Mouse (Mus musculus): ENCODE measurements around the gene Myh11. TPM values are rescaled to one million over a fixed set of nuclear protein-coding genes. Genes with fewer than 3 reads are reported as not detected.
"Not testable (repeated sequence)": the region's sequence is repeated elsewhere in the genome, so short reads cannot be mapped to it uniquely, and the experiment has no call there.

Myh11 gene
- polyA plus RNA-seq, 1 experiment from 2014 or later = 0.43 TPM

DNA sequence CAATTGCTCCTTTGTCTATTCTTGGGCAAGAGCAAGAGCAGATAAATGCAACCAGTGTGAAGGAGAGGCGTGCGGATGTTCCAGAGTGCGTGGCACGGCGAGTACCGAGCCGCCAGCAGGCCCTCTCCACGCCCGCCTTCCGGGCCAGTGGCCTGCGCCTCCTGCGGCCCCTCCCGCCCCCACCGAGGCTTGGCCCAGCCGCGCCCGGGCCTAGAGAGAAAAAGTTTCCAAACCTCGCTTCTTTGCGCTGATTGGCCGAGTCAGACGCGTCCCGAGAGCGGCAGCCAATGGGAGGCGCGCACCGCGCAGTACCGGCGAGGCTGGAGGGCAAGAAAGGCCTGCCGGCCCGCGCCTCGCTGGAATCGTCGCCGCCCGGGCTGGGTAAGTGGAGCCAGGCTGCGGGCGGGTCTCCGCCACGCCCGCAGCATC is 128.2 kb downstream of the Myh11 start, which contains the start of the genes Nde1 and Marf1:
Nde1 (plus strand) TSS at position 288 of the 429 bp plus-strand sequence.
Marf1 (minus strand) TSS at position 364 of the 429 bp plus-strand sequence.
- peak within 1 kb of the TSS; percentile 73 for H3K9ac ChIP-seq (replicated peaks; ENCODE audit: low read depth, low read length)
- peak within 1 kb of the TSS; percentile 91 for H3K4me2 ChIP-seq (ENCODE audit: low read length)
- WGBS = under 1% methylated on average over 38 of the region's 43 CpGs
- ATAC-seq = peak; percentile 75
- H3K27ac ChIP-seq (ENCODE audit: low read length) = peak within 1 kb of the TSS; percentile 19; the same call in 1 of the 2 replicates
- H3K27me3 ChIP-seq (replicated peaks; ENCODE audit: control insufficient read depth, insufficient read depth, low read length) = no peaks in the 10 kb centered on the region
- H3K4me3 ChIP-seq (replicated peaks; ENCODE audit: low read length) = peak within 1 kb of the TSS; percentile 75
- no peaks in the 10 kb centered on the region for H3K36me3 ChIP-seq (ENCODE audit: control insufficient read depth, insufficient read depth)
- no peaks in the 10 kb centered on the region for H3K9me3 ChIP-seq (ENCODE audit: control insufficient read depth, low read length)
- H3K4me1 ChIP-seq (replicated peaks; ENCODE audit: control insufficient read depth, insufficient read depth, low read length) = peaks cover 18% of the 10 kb centered on the region

- H3K36me3 ChIP-seq (ENCODE audit: control insufficient read depth, insufficient read depth) = no peaks in the 10 kb centered on the region
- H3K9me3 ChIP-seq (ENCODE audit: control insufficient read depth, low read length) = no peaks in the 10 kb centered on the region
- no peak for ATAC-seq
- H3K4me3 ChIP-seq (replicated peaks; ENCODE audit: low read length) = no peak overlapping the region
- H3K4me1 ChIP-seq (replicated peaks; ENCODE audit: control insufficient read depth, insufficient read depth, low read length) = peaks cover 22% of the 10 kb centered on the region
- no peak overlapping the region for H3K4me2 ChIP-seq (ENCODE audit: low read length)
- H3K27me3 ChIP-seq (replicated peaks; ENCODE audit: control insufficient read depth, insufficient read depth, low read length) = no peaks in the 10 kb centered on the region
- H3K27ac ChIP-seq (ENCODE audit: low read length) = no peak overlapping the region
- no peak overlapping the region for H3K9ac ChIP-seq (replicated peaks; ENCODE audit: low read depth, low read length)
- 93% methylated on average over 1 of the region's 1 CpGs for WGBS
These were observed 130.2 kb downstream of the Myh11 start for GRCm38 (mm10) chr16:14160941-14161340.

DNA sequence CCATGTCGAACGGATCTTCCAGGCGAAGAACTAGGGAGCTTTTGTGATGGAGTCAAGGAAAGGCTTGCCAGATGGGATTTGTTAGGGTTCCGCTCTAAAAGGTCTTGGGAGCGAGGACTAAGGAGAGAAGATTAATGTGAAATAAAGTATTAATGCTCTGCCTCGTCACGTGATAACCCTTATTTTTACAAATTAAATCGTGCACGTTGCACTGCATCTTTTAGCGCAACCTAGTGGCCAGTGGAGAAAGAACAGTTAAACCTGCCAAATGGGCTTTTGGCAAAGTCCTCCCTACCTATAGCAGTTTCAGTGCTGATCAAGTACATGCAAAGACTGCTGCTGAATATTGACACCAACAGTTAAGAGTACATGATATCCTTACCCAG is 131.4 kb downstream of the Myh11 start:
- Histone ChIP-seq H3K9me3 (ENCODE audit: control insufficient read depth, low read length) (no peaks in the 10 kb centered on the region), H3K4me1 (replicated peaks; ENCODE audit: control insufficient read depth, insufficient read depth, low read length) (peaks cover 22% of the 10 kb centered on the region), H3K4me3 (replicated peaks; ENCODE audit: low read length) (peak overlapping the region; percentile 88), H3K4me2 (ENCODE audit: low read length) (peak overlapping the region; percentile 67), H3K27me3 (replicated peaks; ENCODE audit: control insufficient read depth, insufficient read depth, low read length) (no peaks in the 10 kb centered on the region), H3K27ac (ENCODE audit: low read length) (peak overlapping the region; percentile 98), H3K9ac (replicated peaks; ENCODE audit: low read depth, low read length) (peak overlapping the region; percentile 76), H3K36me3 (ENCODE audit: control insufficient read depth, insufficient read depth) (no peaks in the 10 kb centered on the region)
- WGBS = under 1% methylated on average over 10 of the region's 10 CpGs
- ATAC-seq = peak; percentile 18

DNA sequence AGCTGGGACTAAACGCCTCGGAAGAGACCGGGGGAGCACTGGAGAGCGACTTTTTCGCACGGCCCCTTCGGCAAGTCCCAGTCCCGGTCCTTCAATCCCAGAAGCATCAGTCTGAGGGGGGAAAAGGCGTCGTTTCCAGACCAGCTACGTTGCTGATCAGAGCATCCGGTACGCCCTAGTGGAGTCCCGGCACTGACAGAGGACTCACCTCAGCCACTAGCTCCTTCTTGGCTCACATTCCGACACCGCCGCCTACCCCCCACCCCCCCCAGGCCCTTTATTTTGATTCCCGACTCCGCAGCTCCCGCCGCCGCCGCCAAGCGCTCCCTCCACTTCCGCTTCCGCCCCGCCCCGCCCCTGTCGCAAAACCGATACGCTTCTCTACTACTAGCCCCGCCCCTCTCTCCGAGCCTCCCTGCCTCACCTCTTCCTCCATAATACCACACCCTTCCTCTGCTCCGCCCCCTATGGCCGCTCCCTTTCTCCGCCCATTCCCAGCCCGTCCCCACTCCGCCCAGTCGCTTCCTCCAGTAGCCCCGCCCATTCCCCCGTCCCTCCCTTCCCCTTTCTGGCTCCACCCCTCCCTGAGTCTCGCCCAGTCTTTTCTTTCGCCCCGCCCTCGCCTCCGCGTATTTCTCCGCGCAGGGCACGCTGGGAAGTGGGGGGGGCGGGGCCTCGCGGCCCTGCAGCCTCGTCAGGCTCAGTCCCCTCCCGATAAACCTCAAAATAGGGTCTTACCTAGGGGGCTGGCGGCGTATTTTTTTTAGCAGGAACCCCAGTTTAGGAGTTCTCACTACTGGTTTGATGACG is 132.0 kb downstream of the Myh11 start:
- Histone ChIP-seq H3K4me1 (replicated peaks; ENCODE audit: control insufficient read depth, insufficient read depth, low read length) (peaks cover 21% of the 10 kb centered on the region), H3K4me3 (replicated peaks; ENCODE audit: low read length) (peak overlapping the region; percentile 88), H3K27ac (ENCODE audit: low read length) (peak overlapping the region; percentile 98), H3K9ac (replicated peaks; ENCODE audit: low read depth, low read length) (peak overlapping the region; percentile 82), H3K27me3 (replicated peaks; ENCODE audit: control insufficient read depth, insufficient read depth, low read length) (no peaks in the 10 kb centered on the region), H3K4me2 (ENCODE audit: low read length) (peak overlapping the region; percentile 92), H3K36me3 (ENCODE audit: control insufficient read depth, insufficient read depth) (no peaks in the 10 kb centered on the region), H3K9me3 (ENCODE audit: control insufficient read depth, low read length) (no peaks in the 10 kb centered on the region)
- WGBS = under 1% methylated on average over 58 of the region's 58 CpGs
- peak; percentile 93 for ATAC-seq

DNA sequence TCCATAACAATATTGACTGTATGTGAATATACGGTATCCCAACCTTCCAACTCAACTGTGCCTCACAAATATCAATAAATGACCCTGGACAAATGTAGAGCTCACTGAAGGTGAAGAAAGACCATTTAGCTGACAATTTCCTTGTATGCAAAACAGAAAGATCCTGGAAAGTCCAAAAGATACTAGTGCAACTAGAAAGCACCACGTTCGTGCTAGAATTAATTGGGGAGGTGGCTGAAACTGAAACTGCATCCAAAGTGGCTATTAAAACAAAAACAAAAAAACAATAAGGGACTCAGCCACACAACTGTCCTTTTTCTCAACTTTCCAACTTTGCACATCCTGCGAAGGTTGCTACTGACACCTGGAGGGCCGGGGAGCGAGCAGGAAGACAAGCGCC is 132.6 kb downstream of the Myh11 start:
- Histone ChIP-seq H3K36me3 (ENCODE audit: control insufficient read depth, insufficient read depth) (no peaks in the 10 kb centered on the region), H3K4me2 (ENCODE audit: low read length) (peak overlapping the region; percentile 92), H3K27me3 (replicated peaks; ENCODE audit: control insufficient read depth, insufficient read depth, low read length) (no peaks in the 10 kb centered on the region), H3K27ac (ENCODE audit: low read length) (peak overlapping the region; percentile 77), H3K4me3 (replicated peaks; ENCODE audit: low read length) (peak overlapping the region; percentile 88), H3K4me1 (replicated peaks; ENCODE audit: control insufficient read depth, insufficient read depth, low read length) (peaks cover 15% of the 10 kb centered on the region), H3K9ac (replicated peaks; ENCODE audit: low read depth, low read length) (peak overlapping the region; percentile 82), H3K9me3 (ENCODE audit: control insufficient read depth, low read length) (no peaks in the 10 kb centered on the region)
- WGBS = 9% methylated on average over 7 of the region's 7 CpGs
- no peak for ATAC-seq

DNA sequence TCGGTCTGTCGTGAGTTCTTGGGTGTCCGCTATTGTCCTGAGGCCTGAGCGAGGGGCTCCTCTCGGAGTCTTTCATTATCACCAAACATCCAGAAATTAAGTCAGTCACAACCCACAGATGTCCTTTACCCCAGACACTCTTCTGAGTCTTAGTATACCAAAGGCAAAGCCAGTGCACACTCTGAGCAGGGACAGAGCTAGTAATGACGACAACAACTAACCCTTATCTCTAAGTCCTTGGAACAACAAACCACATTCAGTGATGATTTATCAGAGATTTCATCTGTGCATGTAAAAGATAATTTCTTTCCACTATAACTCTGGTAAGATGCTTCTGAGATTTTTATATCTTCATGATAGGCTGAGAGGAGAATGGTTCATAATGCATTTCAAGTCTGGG is 134.9 kb downstream of the Myh11 start:
- Histone ChIP-seq H3K9me3 (ENCODE audit: control insufficient read depth, low read length) (no peaks in the 10 kb centered on the region), H3K4me1 (replicated peaks; ENCODE audit: control insufficient read depth, insufficient read depth, low read length) (peaks cover 10% of the 10 kb centered on the region), H3K4me3 (replicated peaks; ENCODE audit: low read length) (no peak overlapping the region), H3K27ac (ENCODE audit: low read length) (no peak overlapping the region), H3K36me3 (ENCODE audit: control insufficient read depth, insufficient read depth) (peaks cover 9% of the 10 kb centered on the region), H3K27me3 (replicated peaks; ENCODE audit: control insufficient read depth, insufficient read depth, low read length) (no peaks in the 10 kb centered on the region), H3K9ac (replicated peaks; ENCODE audit: low read depth, low read length) (no peak overlapping the region), H3K4me2 (ENCODE audit: low read length) (no peak overlapping the region)
- 93% methylated on average over 6 of the region's 6 CpGs for WGBS
- ATAC-seq = no peak

DNA sequence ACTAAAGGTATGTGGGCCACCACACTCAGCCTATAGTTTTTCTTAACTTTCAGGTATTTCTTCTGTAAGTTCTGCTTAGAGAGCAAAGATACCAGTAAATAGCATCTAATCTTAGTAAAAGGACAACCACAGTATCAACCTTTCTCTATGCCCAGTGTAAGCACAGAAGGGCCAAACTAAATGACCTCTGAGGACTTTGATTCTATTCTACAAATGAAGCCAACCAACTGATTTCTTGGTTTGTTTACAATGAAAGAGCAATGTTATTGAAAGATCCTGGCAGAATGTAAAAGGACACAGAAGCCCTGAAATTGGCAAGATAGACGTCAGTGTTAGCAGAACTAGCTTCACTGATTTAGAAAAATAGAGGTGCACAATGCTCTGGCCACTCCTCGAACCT is 135.5 kb downstream of the Myh11 start:
- not testable (repeated sequence) for H3K9me3 ChIP-seq (ENCODE audit: control insufficient read depth, low read length); H3K27me3 ChIP-seq (replicated peaks; ENCODE audit: control insufficient read depth, insufficient read depth, low read length); H3K36me3 ChIP-seq (ENCODE audit: control insufficient read depth, insufficient read depth); H3K27ac ChIP-seq (ENCODE audit: low read length); H3K4me2 ChIP-seq (ENCODE audit: low read length); ATAC-seq; H3K4me3 ChIP-seq (replicated peaks; ENCODE audit: low read length); H3K9ac ChIP-seq (replicated peaks; ENCODE audit: low read depth, low read length)
- H3K4me1 ChIP-seq (replicated peaks; ENCODE audit: control insufficient read depth, insufficient read depth, low read length) = peaks cover 10% of the 10 kb centered on the region
- 83% methylated on average over 1 of the region's 2 CpGs for WGBS

DNA sequence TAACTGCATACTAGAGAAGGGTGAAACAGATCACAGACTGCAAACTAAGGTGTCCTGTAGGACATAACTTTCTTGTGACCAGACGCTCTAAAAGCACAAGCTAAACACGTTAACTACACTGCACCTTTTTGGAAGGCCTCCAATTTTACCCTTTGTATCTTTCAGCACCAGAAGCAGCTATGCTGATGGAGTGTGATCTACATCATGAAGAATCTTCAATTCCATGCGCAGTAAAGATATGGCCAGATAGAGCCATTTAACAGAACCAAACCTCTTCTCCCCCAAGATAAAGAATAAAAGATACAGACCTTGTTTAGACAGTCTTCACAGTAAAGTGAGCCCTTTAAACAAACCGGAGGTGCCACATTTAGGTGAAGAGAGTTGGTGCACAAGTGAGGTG is 139.5 kb downstream of the Myh11 start:
- Histone ChIP-seq H3K9ac (replicated peaks; ENCODE audit: low read depth, low read length) (no peak overlapping the region), H3K27ac (ENCODE audit: low read length) (no peak overlapping the region), H3K4me2 (ENCODE audit: low read length) (no peak overlapping the region), H3K27me3 (replicated peaks; ENCODE audit: control insufficient read depth, insufficient read depth, low read length) (no peaks in the 10 kb centered on the region), H3K9me3 (ENCODE audit: control insufficient read depth, low read length) (no peaks in the 10 kb centered on the region), H3K4me1 (replicated peaks; ENCODE audit: control insufficient read depth, insufficient read depth, low read length) (no peaks in the 10 kb centered on the region), H3K4me3 (replicated peaks; ENCODE audit: low read length) (no peak overlapping the region), H3K36me3 (ENCODE audit: control insufficient read depth, insufficient read depth) (peaks cover 14% of the 10 kb centered on the region)
- 91% methylated on average over 4 of the region's 4 CpGs for WGBS
- no peak for ATAC-seq

- Histone ChIP-seq H3K27ac (ENCODE audit: low read length) (no peak overlapping the region), H3K9me3 (ENCODE audit: control insufficient read depth, low read length) (no peaks in the 10 kb centered on the region), H3K36me3 (ENCODE audit: control insufficient read depth, insufficient read depth) (peaks cover 35% of the 10 kb centered on the region), H3K9ac (replicated peaks; ENCODE audit: low read depth, low read length) (no peak overlapping the region), H3K4me3 (replicated peaks; ENCODE audit: low read length) (no peak overlapping the region), H3K4me1 (replicated peaks; ENCODE audit: control insufficient read depth, insufficient read depth, low read length) (no peaks in the 10 kb centered on the region), H3K4me2 (ENCODE audit: low read length) (no peak overlapping the region), H3K27me3 (replicated peaks; ENCODE audit: control insufficient read depth, insufficient read depth, low read length) (no peaks in the 10 kb centered on the region)
- ATAC-seq = no peak
These were observed 143.5 kb downstream of the Myh11 start for GRCm38 (mm10) chr16:14147712-14148111.

Measured in forebrain, embryonic 16.5 days (tissue).